In the genomic region with DNA sequence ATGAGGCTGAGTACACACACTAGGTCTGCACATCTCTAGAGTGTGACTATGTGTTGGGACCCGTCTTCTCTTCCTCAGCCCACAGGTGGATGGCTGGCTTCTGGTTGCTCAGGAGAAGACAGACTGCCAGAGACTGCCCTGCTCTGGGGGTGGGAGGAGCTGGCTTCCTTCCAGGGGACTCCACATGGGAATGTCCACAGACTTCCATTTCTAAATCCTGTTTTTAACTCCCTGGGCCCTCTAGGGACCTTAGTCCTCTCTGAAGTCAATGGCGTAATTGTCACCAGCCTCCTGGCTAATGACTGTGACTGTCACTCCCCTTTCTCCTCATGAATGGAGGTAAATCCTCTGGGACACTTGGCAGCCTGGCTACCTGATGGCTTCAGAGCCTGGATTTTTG, we compare ENCODE assay signal across 11 mouse cellular contexts. TPM values are rescaled to one million over a fixed set of nuclear protein-coding genes. Genes with fewer than 3 reads are reported as not detected.
DNase-seq lines count a peak whose midpoint lies in the region; ATAC-seq and TF ChIP-seq lines count a peak whose summit lies in the region.
"Had no signal": no experiment of that assay in that cellular context is flagged by ENCODE, and none has a peak within 500 bp of the region (broad histone marks: within the 10 kb centered on the region; RNA-seq: fewer than 3 reads in every experiment).

No protein-coding gene starts in this region.

- H3K9ac ChIP-seq in midbrain, postnatal 0 days (replicated peaks; ENCODE audit: low read length, poor library complexity, severe bottlenecking): no peak overlapping the region
- H3K9ac ChIP-seq: limb, embryonic 13.5 days had no signal

- H3K27me3 ChIP-seq in kidney, adult 2 months (replicated peaks; ENCODE audit: control insufficient read depth, insufficient read depth, low read length): no peaks in the 10 kb centered on the region
- no peaks in the 10 kb centered on the region for H3K27me3 ChIP-seq in midbrain, postnatal 0 days (ENCODE audit: insufficient read depth, low read length)
- H3K27me3 ChIP-seq: limb, embryonic 13.5 days had no signal

- H3K4me1 ChIP-seq in kidney, adult 2 months (ENCODE audit: control insufficient read depth, insufficient read depth, low read length): 0 out of 2 replicates have a peak, but pooled peaks cover 2% of the 10 kb centered on the region
- H3K4me1 ChIP-seq in midbrain, postnatal 0 days (ENCODE audit: insufficient read depth, low read length): no peaks in the 10 kb centered on the region

- H3K36me3 ChIP-seq in kidney, adult 2 months (ENCODE audit: control insufficient read depth, insufficient read depth, low read length): no peaks in the 10 kb centered on the region
- H3K36me3 ChIP-seq in midbrain, postnatal 0 days (ENCODE audit: insufficient read depth, low read length): no peaks in the 10 kb centered on the region

- H3K27ac ChIP-seq in kidney, adult 2 months (ENCODE audit: insufficient read depth, low read depth, low read length): no peak overlapping the region
- no peak overlapping the region for H3K27ac ChIP-seq in midbrain, postnatal 0 days (ENCODE audit: low read depth, low read length)
- H3K27ac ChIP-seq: limb, embryonic 13.5 days; stomach, postnatal 0 days had no signal

- peak; percentile 30 to 62 for DNase-seq in adrenal gland, postnatal 36 days
- no peak for DNase-seq in adrenal gland, adult 2 months
- peak; percentile 34 for DNase-seq in kidney, adult 2 months
- no peak for DNase-seq in kidney, adult 18-20 months
- DNase-seq in right cerebral cortex, postnatal 25 days: peak; percentile 7
- no peak for DNase-seq in right cerebral cortex, postnatal 36 days (ENCODE audit: low spot score in 2 of 2)
- peak; percentile 58 for DNase-seq in midbrain, postnatal 0 days (ENCODE audit: low spot score)
- no peak for DNase-seq in thymus, adult 18-20 months
- DNase-seq: gastrocnemius, postnatal 14 days had no signal

- no peak overlapping the region for H3K4me2 ChIP-seq in midbrain, postnatal 0 days (ENCODE audit: low read depth, low read length, poor library complexity, severe bottlenecking)
- H3K4me2 ChIP-seq: limb, embryonic 13.5 days had no signal

- no peak for ATAC-seq in midbrain, postnatal 0 days (ENCODE audit: low FRiP score)

- TF ChIP-seq POLR2A in kidney, adult 2 months (IDR thresholded peaks at IDR 0.05; ENCODE audit: low read depth, low read length): no peak

- no peak overlapping the region for H3K4me3 ChIP-seq in kidney, adult 2 months (ENCODE audit: insufficient read depth, low read depth, low read length)
- H3K4me3 ChIP-seq in midbrain, postnatal 0 days (ENCODE audit: low read depth, low read length): no peak overlapping the region
- H3K4me3 ChIP-seq: limb, embryonic 13.5 days had no signal

- 78% methylated on average over 2 of the region's 2 CpGs for WGBS in kidney, adult 2 months
- 29% methylated on average over 2 of the region's 2 CpGs for WGBS in midbrain, postnatal 0 days

- no peak for TF ChIP-seq CTCF in kidney, adult 2 months (conservative IDR thresholded peaks at IDR 0.05; ENCODE audit: insufficient read depth, insufficient read length, low read depth, low read length)
- no peak for TF ChIP-seq CTCF in midbrain, postnatal 0 days (IDR thresholded peaks at IDR 0.05)

- no peaks in the 10 kb centered on the region for H3K9me3 ChIP-seq in midbrain, postnatal 0 days (ENCODE audit: low read length)
- H3K9me3 ChIP-seq: limb, embryonic 13.5 days had no signal

RNA-seq across cellular contexts. Expression of a gene that starts 45.4 kb away (rescaled TPM):
- total RNA-seq in adrenal gland, postnatal 36 days (2021): 10 to 100 TPM; 56.9 to 81.3 TPM
- 10 to 100 TPM; 43.4 to 58.9 TPM for total RNA-seq in adrenal gland, adult 2 months (2021)
- polyA plus RNA-seq in adrenal gland, adult 2 months (2012; rRNA removed): 67.2 and 95.2 TPM in 2 replicates
- polyA plus RNA-seq in kidney, adult 2 months (2012; rRNA removed): 15.0 and 17.0 TPM in 2 replicates
- total RNA-seq in midbrain, postnatal 0 days (2014; rRNA removed): 6.9 and 8.2 TPM in 2 replicates
- 0.82 and 1.1 TPM in 2 replicates for polyA plus RNA-seq in midbrain, postnatal 0 days (2015; fragmentation: Nextera tagmentation; extraction: Ambion mirVana)

Comparison
In these comparisons a context has a peak if more than half of its experiments do, and no peak if none do; other contexts are left out.
1. DNase-seq: peak in adrenal gland, postnatal 36 days (2 of 2), kidney, adult 2 months (single experiment), right cerebral cortex, postnatal 25 days (single experiment) and midbrain, postnatal 0 days (single experiment); none in adrenal gland, adult 2 months (single experiment), kidney, adult 18-20 months (single experiment), right cerebral cortex, postnatal 36 days (0 of 2) and thymus, adult 18-20 months (0 of 2).